Mouse (Mus musculus): ENCODE results near the gene Creld2. TPM values are rescaled to one million over a fixed set of nuclear protein-coding genes. Genes with fewer than 3 reads are reported as not detected.

The Creld2 gene
- polyA plus RNA-seq, 1 experiment from 2014 or later, result 71.7 TPM

- 85% methylated on average over 9 of the region's 9 CpGs for WGBS (ENCODE audit: insufficient replicate concordance)
- H3K4me3 ChIP-seq (ENCODE audit: low read depth, low read length), result no peak overlapping the region
- no peaks in the 10 kb centered on the region for H3K27me3 ChIP-seq (ENCODE audit: control insufficient read depth, insufficient read depth, low read length)
- no peak overlapping the region for H3K9ac ChIP-seq (ENCODE audit: low read depth, low read length)
- no peak for ATAC-seq (replicated peaks; ENCODE audit: insufficient number of reproducible peaks, low FRiP score, low TSS enrichment)
- no peaks in the 10 kb centered on the region for H3K9me3 ChIP-seq (replicated peaks; ENCODE audit: control insufficient read depth, low read length)
- H3K36me3 ChIP-seq (ENCODE audit: control insufficient read depth, insufficient read depth, low read length), result no peaks in the 10 kb centered on the region
- no peak overlapping the region for H3K27ac ChIP-seq (ENCODE audit: low read depth, low read length)
- H3K4me1 ChIP-seq (ENCODE audit: control insufficient read depth, insufficient read depth, low read length), result peaks cover 31% of the 10 kb centered on the region
- no peak overlapping the region for H3K4me2 ChIP-seq
These were observed 33.7 kb downstream of the Creld2 start for GRCm38 (mm10) chr15:88853106-88853505.

- Histone ChIP-seq H3K4me2 (peak overlapping the region; percentile 34), H3K36me3 (ENCODE audit: control insufficient read depth, insufficient read depth, low read length) (no peaks in the 10 kb centered on the region), H3K9me3 (replicated peaks; ENCODE audit: control insufficient read depth, low read length) (no peaks in the 10 kb centered on the region), H3K4me1 (ENCODE audit: control insufficient read depth, insufficient read depth, low read length) (peaks cover 34% of the 10 kb centered on the region), H3K9ac (ENCODE audit: low read depth, low read length) (peak overlapping the region; percentile 28; the same call in 1 of the 2 replicates), H3K4me3 (ENCODE audit: low read depth, low read length) (no peak overlapping the region), H3K27me3 (ENCODE audit: control insufficient read depth, insufficient read depth, low read length) (no peaks in the 10 kb centered on the region), H3K27ac (ENCODE audit: low read depth, low read length) (peak overlapping the region; percentile 54)
- peak; percentile 50 for ATAC-seq (replicated peaks; ENCODE audit: insufficient number of reproducible peaks, low FRiP score, low TSS enrichment)
- WGBS (ENCODE audit: insufficient replicate concordance), result 27% methylated on average over 6 of the region's 6 CpGs
These were observed 34.9 kb downstream of the Creld2 start for GRCm38 (mm10) chr15:88854119-88854968.

DNA sequence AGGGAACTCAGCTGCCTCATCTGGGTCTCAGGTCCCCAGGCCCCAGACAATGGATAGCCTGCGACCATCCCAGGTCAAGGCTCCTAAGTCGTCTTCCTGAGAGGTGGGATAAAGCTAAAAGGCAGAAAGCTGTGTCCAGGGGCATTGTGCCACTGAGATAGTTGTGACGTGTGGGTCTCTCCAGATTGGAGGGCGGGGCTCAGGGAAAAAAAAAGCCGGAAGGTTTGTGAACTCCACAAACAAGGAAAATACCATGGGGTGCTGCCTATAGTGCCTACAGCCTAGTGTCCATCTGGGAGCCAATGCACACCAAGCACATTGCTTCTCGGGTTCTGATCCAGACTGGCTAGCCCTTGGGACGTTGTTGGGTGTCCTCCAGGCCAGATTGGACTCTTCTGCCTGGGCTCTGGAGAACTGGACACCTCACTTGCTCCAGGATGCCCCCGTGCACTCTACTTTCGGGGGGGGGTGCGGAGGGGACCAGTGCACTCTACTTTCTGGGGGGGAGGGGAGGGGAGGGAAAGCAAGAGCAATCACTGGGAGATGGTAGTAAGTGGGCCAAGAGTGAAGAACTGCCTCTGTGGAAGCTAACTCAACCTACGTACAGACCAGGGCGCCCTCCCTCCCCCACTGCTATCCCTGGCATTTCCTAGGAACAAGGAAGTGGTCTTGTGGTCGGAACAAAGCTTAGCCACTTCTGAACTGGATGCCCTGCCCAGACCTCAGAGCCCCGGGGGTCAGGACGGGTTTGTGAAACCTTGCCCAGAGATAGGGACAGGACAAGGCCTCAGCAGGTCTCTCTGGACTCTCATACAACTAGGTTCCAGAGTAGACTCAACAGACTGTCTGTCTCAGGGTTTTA lies 35.8 kb downstream of the Creld2 start:
- H3K4me2 ChIP-seq, result peak overlapping the region; percentile 34; the same call in 1 of the 2 replicates
- no peaks in the 10 kb centered on the region for H3K36me3 ChIP-seq (ENCODE audit: control insufficient read depth, insufficient read depth, low read length)
- 54% methylated on average over 15 of the region's 15 CpGs for WGBS (ENCODE audit: insufficient replicate concordance)
- H3K9ac ChIP-seq (ENCODE audit: low read depth, low read length), result 0 out of 2 replicates have a peak overlapping the region, but pooled peaks have one; percentile 24
- H3K4me3 ChIP-seq (ENCODE audit: low read depth, low read length), result no peak overlapping the region
- ATAC-seq (replicated peaks; ENCODE audit: insufficient number of reproducible peaks, low FRiP score, low TSS enrichment), result no peak
- H3K27me3 ChIP-seq (ENCODE audit: control insufficient read depth, insufficient read depth, low read length), result no peaks in the 10 kb centered on the region
- peaks cover 36% of the 10 kb centered on the region for H3K4me1 ChIP-seq (ENCODE audit: control insufficient read depth, insufficient read depth, low read length)
- peak overlapping the region; percentile 46 for H3K27ac ChIP-seq (ENCODE audit: low read depth, low read length)
- H3K9me3 ChIP-seq (replicated peaks; ENCODE audit: control insufficient read depth, low read length), result no peaks in the 10 kb centered on the region

DNA sequence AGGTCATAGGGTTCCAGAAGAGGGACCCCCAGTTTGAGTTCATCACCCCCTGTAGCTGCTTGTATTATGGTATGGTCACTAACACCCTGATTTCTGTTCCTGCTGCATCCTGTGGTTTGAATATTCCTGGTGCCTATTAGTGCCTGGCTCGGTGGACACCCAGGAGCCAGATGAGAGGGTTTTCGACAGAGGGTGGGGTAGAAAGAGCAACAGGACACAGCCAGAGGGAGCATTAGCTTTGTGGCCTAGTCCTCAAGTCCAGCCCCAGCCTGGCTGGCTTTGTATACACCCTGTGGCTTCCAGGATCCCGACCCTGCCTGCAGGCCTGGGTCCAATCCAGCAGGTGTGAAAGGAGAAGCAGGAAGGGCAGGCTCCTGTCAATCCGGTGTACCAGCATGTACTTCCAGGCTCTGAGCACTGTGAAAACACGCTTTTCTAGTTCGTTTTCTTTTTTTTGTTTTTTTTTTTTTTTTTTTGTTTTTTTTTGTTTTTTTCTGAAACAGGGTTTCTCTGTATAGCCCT lies 36.5 kb downstream of the Creld2 start:
- H3K4me2 ChIP-seq, result no peak overlapping the region
- no peak overlapping the region for H3K4me3 ChIP-seq (ENCODE audit: low read depth, low read length)
- H3K9ac ChIP-seq (ENCODE audit: low read depth, low read length), result 0 out of 2 replicates have a peak overlapping the region, but pooled peaks have one; percentile 24
- H3K4me1 ChIP-seq (ENCODE audit: control insufficient read depth, insufficient read depth, low read length), result peaks cover 28% of the 10 kb centered on the region
- no peaks in the 10 kb centered on the region for H3K9me3 ChIP-seq (replicated peaks; ENCODE audit: control insufficient read depth, low read length)
- 70% methylated on average over 6 of the region's 6 CpGs for WGBS (ENCODE audit: insufficient replicate concordance)
- H3K36me3 ChIP-seq (ENCODE audit: control insufficient read depth, insufficient read depth, low read length), result no peaks in the 10 kb centered on the region
- no peaks in the 10 kb centered on the region for H3K27me3 ChIP-seq (ENCODE audit: control insufficient read depth, insufficient read depth, low read length)
- ATAC-seq (replicated peaks; ENCODE audit: insufficient number of reproducible peaks, low FRiP score, low TSS enrichment), result no peak
- H3K27ac ChIP-seq (ENCODE audit: low read depth, low read length), result no peak overlapping the region

- H3K27me3 ChIP-seq (ENCODE audit: control insufficient read depth, insufficient read depth, low read length), result no peaks in the 10 kb centered on the region
- H3K4me2 ChIP-seq, result no peak overlapping the region
- no peak overlapping the region for H3K4me3 ChIP-seq (ENCODE audit: low read depth, low read length)
- H3K9ac ChIP-seq (ENCODE audit: low read depth, low read length), result no peak overlapping the region
- ATAC-seq (replicated peaks; ENCODE audit: insufficient number of reproducible peaks, low FRiP score, low TSS enrichment), result no peak
- no peak overlapping the region for H3K27ac ChIP-seq (ENCODE audit: low read depth, low read length)
- H3K4me1 ChIP-seq (ENCODE audit: control insufficient read depth, insufficient read depth, low read length), result peaks cover 32% of the 10 kb centered on the region
- H3K9me3 ChIP-seq (replicated peaks; ENCODE audit: control insufficient read depth, low read length), result no peaks in the 10 kb centered on the region
- H3K36me3 ChIP-seq (ENCODE audit: control insufficient read depth, insufficient read depth, low read length), result no peaks in the 10 kb centered on the region
- 75% methylated on average over 5 of the region's 5 CpGs for WGBS (ENCODE audit: insufficient replicate concordance)
These were observed 37.2 kb downstream of the Creld2 start for GRCm38 (mm10) chr15:88856613-88857012.

DNA sequence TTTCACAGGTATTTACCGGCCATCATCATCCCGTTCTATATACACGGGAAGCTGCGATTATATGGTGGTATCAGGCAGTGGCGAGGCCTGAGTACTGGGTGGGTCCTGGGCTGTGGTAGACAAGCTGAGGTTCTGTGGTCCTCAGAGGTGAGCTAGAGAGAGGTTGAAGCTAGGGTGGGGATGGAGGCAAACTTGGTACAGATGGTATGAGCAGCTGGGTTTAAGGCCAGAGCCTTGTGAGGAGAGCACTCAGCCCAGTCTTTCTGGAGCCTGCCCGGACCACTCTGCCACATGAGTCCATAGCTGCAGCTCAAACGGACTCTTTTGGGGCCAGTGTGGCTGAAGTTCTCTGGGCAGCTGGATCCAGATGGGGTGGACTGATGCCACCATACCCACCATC lies 37.9 kb downstream of the Creld2 start:
- Histone ChIP-seq H3K27me3 (ENCODE audit: control insufficient read depth, insufficient read depth, low read length) (no peaks in the 10 kb centered on the region), H3K36me3 (ENCODE audit: control insufficient read depth, insufficient read depth, low read length) (no peaks in the 10 kb centered on the region), H3K4me2 (no peak overlapping the region), H3K4me3 (ENCODE audit: low read depth, low read length) (no peak overlapping the region), H3K9me3 (replicated peaks; ENCODE audit: control insufficient read depth, low read length) (no peaks in the 10 kb centered on the region), H3K9ac (ENCODE audit: low read depth, low read length) (no peak overlapping the region), H3K4me1 (ENCODE audit: control insufficient read depth, insufficient read depth, low read length) (peaks cover 33% of the 10 kb centered on the region), H3K27ac (ENCODE audit: low read depth, low read length) (no peak overlapping the region)
- no peak for ATAC-seq (replicated peaks; ENCODE audit: insufficient number of reproducible peaks, low FRiP score, low TSS enrichment)
- 87% methylated on average over 7 of the region's 7 CpGs for WGBS (ENCODE audit: insufficient replicate concordance)

GRCm38 (mm10) chr15:88858141-88858541 lies 38.7 kb downstream of the Creld2 start:
- ATAC-seq (replicated peaks; ENCODE audit: insufficient number of reproducible peaks, low FRiP score, low TSS enrichment), result no peak
- H3K27ac ChIP-seq (ENCODE audit: low read depth, low read length), result no peak overlapping the region
- no peaks in the 10 kb centered on the region for H3K27me3 ChIP-seq (ENCODE audit: control insufficient read depth, insufficient read depth, low read length)
- H3K4me2 ChIP-seq, result no peak overlapping the region
- H3K4me1 ChIP-seq (ENCODE audit: control insufficient read depth, insufficient read depth, low read length), result peaks cover 33% of the 10 kb centered on the region
- H3K4me3 ChIP-seq (ENCODE audit: low read depth, low read length), result no peak overlapping the region
- 86% methylated on average over 3 of the region's 3 CpGs for WGBS (ENCODE audit: insufficient replicate concordance)
- no peak overlapping the region for H3K9ac ChIP-seq (ENCODE audit: low read depth, low read length)
- H3K36me3 ChIP-seq (ENCODE audit: control insufficient read depth, insufficient read depth, low read length), result no peaks in the 10 kb centered on the region
- H3K9me3 ChIP-seq (replicated peaks; ENCODE audit: control insufficient read depth, low read length), result no peaks in the 10 kb centered on the region

DNA sequence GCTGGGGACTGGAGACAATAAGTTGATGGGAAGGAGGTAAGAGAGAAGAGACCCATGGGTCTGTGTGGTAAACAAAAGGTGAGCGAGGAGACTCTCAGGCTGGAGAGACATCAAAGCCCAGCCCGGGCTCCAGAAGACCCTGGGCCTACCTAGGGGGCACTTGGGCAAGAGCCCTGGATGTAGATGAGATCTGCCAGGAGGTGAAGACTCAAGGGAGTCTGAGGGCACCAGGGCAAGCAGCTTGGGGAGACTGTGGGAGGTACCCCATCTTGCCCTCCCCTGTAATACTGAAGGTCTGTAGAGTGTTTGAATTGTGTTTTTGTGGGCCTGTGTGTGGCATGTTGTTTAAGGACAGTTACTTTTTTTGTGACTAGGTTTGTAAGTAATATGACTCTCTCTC lies 39.3 kb downstream of the Creld2 start:
- Histone ChIP-seq H3K27me3 (ENCODE audit: control insufficient read depth, insufficient read depth, low read length) (no peaks in the 10 kb centered on the region), H3K9me3 (replicated peaks; ENCODE audit: control insufficient read depth, low read length) (no peaks in the 10 kb centered on the region), H3K27ac (ENCODE audit: low read depth, low read length) (no peak overlapping the region), H3K4me2 (no peak overlapping the region), H3K4me3 (ENCODE audit: low read depth, low read length) (no peak overlapping the region), H3K4me1 (ENCODE audit: control insufficient read depth, insufficient read depth, low read length) (peaks cover 33% of the 10 kb centered on the region), H3K36me3 (ENCODE audit: control insufficient read depth, insufficient read depth, low read length) (no peaks in the 10 kb centered on the region), H3K9ac (ENCODE audit: low read depth, low read length) (no peak overlapping the region)
- ATAC-seq (replicated peaks; ENCODE audit: insufficient number of reproducible peaks, low FRiP score, low TSS enrichment), result no peak
- 77% methylated on average over 2 of the region's 2 CpGs for WGBS (ENCODE audit: insufficient replicate concordance)
